Mouse (Mus musculus): Measurements from ENCODE around the gene H60b. TPM values are rescaled to one million over a fixed set of nuclear protein-coding genes. Genes with fewer than 3 reads are reported as not detected.

H60b gene
- polyA plus RNA-seq, 1 experiment from 2014 or later, result 0.88 TPM

DNA sequence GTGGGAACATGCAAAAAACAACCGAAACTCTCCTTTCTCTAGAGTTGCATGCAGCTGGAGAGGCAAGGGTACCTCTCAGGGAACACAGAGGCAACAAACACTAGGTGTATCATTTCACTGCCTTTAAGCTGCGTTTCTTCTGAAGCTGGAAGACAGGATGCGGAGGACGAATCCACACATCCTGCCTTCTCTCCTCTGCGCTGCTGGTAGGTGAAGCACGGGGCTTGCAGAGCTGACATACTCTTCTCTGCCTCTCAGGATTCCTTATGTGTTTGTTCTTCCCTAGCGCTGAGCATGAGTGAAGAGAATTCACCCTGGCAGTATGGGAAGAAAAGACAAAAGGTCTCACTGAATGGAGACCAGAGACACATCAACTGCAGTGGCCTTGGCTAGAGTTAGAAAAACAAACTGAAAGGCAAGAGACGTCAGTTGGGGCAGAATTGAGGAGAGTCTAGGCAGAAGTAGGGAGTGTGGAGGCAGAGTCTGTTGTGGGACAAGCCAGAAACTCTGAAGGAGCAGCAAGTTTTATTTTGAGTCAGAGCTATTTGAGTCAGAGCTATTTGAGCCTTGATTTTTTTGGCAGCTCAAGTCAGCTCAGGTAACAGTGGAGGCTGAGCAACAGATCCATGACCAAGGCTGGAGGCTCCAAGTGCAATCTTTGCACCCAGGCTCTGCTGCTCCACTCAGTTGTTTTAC lies 139.5 kb downstream of the H60b start:
- WGBS, result 44% methylated on average over 8 of the region's 8 CpGs
- Histone ChIP-seq H3K4me3 (replicated peaks; ENCODE audit: low read depth, low read length) (no peak overlapping the region), H3K9me3 (replicated peaks; ENCODE audit: low read length) (no peaks in the 10 kb centered on the region), H3K27ac (no peak overlapping the region), H3K4me1 (replicated peaks; ENCODE audit: insufficient read depth, low read length) (no peaks in the 10 kb centered on the region), H3K4me2 (ENCODE audit: low read length) (no peak overlapping the region), H3K36me3 (ENCODE audit: insufficient read depth, low read length) (no peaks in the 10 kb centered on the region), H3K9ac (ENCODE audit: low read depth, low read length) (no peak overlapping the region), H3K27me3 (ENCODE audit: insufficient read depth, low read length) (no peaks in the 10 kb centered on the region)
- TF ChIP-seq CTCF (IDR thresholded peaks at IDR 0.05; ENCODE audit: low read depth), result no peak
- no peak for ATAC-seq (replicated peaks; ENCODE audit: low FRiP score, low read depth)
- DNase-seq (ENCODE audit: low spot score), result no peak

DNA sequence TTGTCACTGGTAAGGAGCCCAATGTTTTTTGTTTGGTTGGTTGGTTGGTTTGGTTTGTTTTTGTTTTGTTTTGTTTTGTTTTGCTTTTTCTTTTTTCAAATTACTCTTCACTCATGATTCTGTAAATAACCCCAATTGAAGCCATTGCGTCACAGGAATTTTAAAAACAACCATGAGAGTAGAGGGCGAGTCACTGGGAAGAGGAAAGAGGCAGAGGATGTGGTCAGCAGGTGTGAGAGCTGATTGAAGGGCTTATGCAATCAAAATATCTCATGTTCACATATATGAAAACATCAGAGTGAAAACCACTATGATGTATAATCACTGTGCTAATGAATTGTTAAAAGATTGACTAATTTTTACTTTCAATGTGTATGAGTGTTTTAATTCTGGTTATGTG lies 140.9 kb downstream of the H60b start:
- H3K4me3 ChIP-seq (replicated peaks; ENCODE audit: low read depth, low read length), result no peak overlapping the region
- no peak overlapping the region for H3K4me2 ChIP-seq (ENCODE audit: low read length)
- ATAC-seq (replicated peaks; ENCODE audit: low FRiP score, low read depth) (no peak), DNase-seq (ENCODE audit: low spot score) (no peak)
- H3K4me1 ChIP-seq (replicated peaks; ENCODE audit: insufficient read depth, low read length), result no peaks in the 10 kb centered on the region
- TF ChIP-seq CTCF (IDR thresholded peaks at IDR 0.05; ENCODE audit: low read depth), result no peak
- no peak overlapping the region for H3K9ac ChIP-seq (ENCODE audit: low read depth, low read length)
- no peaks in the 10 kb centered on the region for H3K36me3 ChIP-seq (ENCODE audit: insufficient read depth, low read length)
- H3K27me3 ChIP-seq (ENCODE audit: insufficient read depth, low read length), result no peaks in the 10 kb centered on the region
- no peak overlapping the region for H3K27ac ChIP-seq
- 76% methylated on average over 2 of the region's 2 CpGs for WGBS
- H3K9me3 ChIP-seq (replicated peaks; ENCODE audit: low read length), result no peaks in the 10 kb centered on the region

GRCm38 (mm10) chr10:22301641-22302040 lies 143.3 kb downstream of the H60b start:
- no peaks in the 10 kb centered on the region for H3K9me3 ChIP-seq (replicated peaks; ENCODE audit: low read length)
- no peaks in the 10 kb centered on the region for H3K36me3 ChIP-seq (ENCODE audit: insufficient read depth, low read length)
- no peak for TF ChIP-seq CTCF (IDR thresholded peaks at IDR 0.05; ENCODE audit: low read depth)

GRCm38 (mm10) chr10:22302344-22303057 lies 144.1 kb downstream of the H60b start:
- no peaks in the 10 kb centered on the region for H3K9me3 ChIP-seq (replicated peaks; ENCODE audit: low read length)
- DNase-seq (ENCODE audit: low spot score) (no peak), ATAC-seq (replicated peaks; ENCODE audit: low FRiP score, low read depth) (no peak)
- no peak overlapping the region for H3K27ac ChIP-seq
- 65% methylated on average over 5 of the region's 5 CpGs for WGBS
- no peak overlapping the region for H3K4me3 ChIP-seq (replicated peaks; ENCODE audit: low read depth, low read length)
- H3K4me1 ChIP-seq (replicated peaks; ENCODE audit: insufficient read depth, low read length), result no peaks in the 10 kb centered on the region
- no peaks in the 10 kb centered on the region for H3K36me3 ChIP-seq (ENCODE audit: insufficient read depth, low read length)
- no peaks in the 10 kb centered on the region for H3K27me3 ChIP-seq (ENCODE audit: insufficient read depth, low read length)
- TF ChIP-seq CTCF (IDR thresholded peaks at IDR 0.05; ENCODE audit: low read depth), result no peak
- no peak overlapping the region for H3K9ac ChIP-seq (ENCODE audit: low read depth, low read length)
- no peak overlapping the region for H3K4me2 ChIP-seq (ENCODE audit: low read length)

More at GRCm38 (mm10) chr10:22301641-22302040, 143.3 kb downstream of the H60b start:
- no peak overlapping the region for H3K4me2 ChIP-seq (ENCODE audit: low read length)
- H3K4me3 ChIP-seq (replicated peaks; ENCODE audit: low read depth, low read length), result no peak overlapping the region
- DNase-seq (ENCODE audit: low spot score) (no peak), ATAC-seq (replicated peaks; ENCODE audit: low FRiP score, low read depth) (no peak)
- H3K27ac ChIP-seq, result no peak overlapping the region
- no peaks in the 10 kb centered on the region for H3K27me3 ChIP-seq (ENCODE audit: insufficient read depth, low read length)
- H3K4me1 ChIP-seq (replicated peaks; ENCODE audit: insufficient read depth, low read length), result no peaks in the 10 kb centered on the region
- WGBS, result 43% methylated on average over 1 of the region's 1 CpGs
- H3K9ac ChIP-seq (ENCODE audit: low read depth, low read length), result no peak overlapping the region

DNA sequence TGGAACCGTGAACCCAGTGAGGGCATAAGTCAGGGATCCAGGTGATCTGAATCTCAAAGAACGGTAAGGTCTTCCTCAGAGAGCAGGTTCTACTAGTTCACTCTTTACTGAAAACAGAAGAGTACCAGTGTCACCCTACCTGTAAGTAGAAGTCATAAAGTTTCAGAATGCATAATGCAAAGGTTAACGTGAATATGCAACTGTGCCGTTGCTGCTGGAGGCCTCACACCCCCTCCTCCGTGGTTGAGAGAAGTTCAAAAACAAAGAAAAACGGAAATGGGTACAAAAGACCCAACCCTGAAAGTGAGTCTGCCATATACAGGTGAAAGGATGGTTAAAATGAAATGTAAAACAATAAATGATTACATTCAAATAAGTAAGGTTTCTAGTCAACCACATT lies 145.3 kb downstream of the H60b start:
- ATAC-seq (replicated peaks; ENCODE audit: low FRiP score, low read depth), result no peak
- WGBS, result 83% methylated on average over 6 of the region's 6 CpGs
- H3K4me3 ChIP-seq (replicated peaks; ENCODE audit: low read depth, low read length), result no peak overlapping the region
- no peak for TF ChIP-seq CTCF (IDR thresholded peaks at IDR 0.05; ENCODE audit: low read depth)
- no peaks in the 10 kb centered on the region for H3K36me3 ChIP-seq (ENCODE audit: insufficient read depth, low read length)
- no peak overlapping the region for H3K4me2 ChIP-seq (ENCODE audit: low read length)
- no peaks in the 10 kb centered on the region for H3K27me3 ChIP-seq (ENCODE audit: insufficient read depth, low read length)
- DNase-seq (ENCODE audit: low spot score), result no peak
- no peak overlapping the region for H3K9ac ChIP-seq (ENCODE audit: low read depth, low read length)
- no peak overlapping the region for H3K27ac ChIP-seq
- H3K9me3 ChIP-seq (replicated peaks; ENCODE audit: low read length), result no peaks in the 10 kb centered on the region
- H3K4me1 ChIP-seq (replicated peaks; ENCODE audit: insufficient read depth, low read length), result no peaks in the 10 kb centered on the region

DNA sequence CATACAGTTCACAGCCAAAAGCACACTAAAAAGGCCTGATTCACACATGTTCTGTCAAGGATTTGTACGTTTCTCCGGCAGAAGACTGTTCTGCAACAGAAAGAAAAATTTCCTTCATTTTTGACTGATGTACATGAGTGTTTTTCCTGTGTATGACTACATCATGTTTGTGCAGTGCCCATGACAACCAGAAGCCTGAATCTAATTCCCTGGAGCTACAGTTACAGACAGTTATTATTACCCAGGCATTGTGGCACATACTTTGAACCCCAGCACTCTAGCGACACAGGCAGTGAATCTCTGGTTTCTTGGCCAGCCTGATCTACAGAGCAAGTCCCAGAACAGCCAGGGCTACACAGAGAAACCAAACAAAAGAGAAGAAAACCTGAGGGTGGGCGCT lies 147.4 kb downstream of the H60b start:
- DNase-seq (ENCODE audit: low spot score) (no peak), ATAC-seq (replicated peaks; ENCODE audit: low FRiP score, low read depth) (no peak)
- no peaks in the 10 kb centered on the region for H3K9me3 ChIP-seq (replicated peaks; ENCODE audit: low read length)
- H3K4me3 ChIP-seq (replicated peaks; ENCODE audit: low read depth, low read length), result no peak overlapping the region
- no peaks in the 10 kb centered on the region for H3K4me1 ChIP-seq (replicated peaks; ENCODE audit: insufficient read depth, low read length)
- no peaks in the 10 kb centered on the region for H3K36me3 ChIP-seq (ENCODE audit: insufficient read depth, low read length)
- no peak overlapping the region for H3K4me2 ChIP-seq (ENCODE audit: low read length)
- 84% methylated on average over 4 of the region's 4 CpGs for WGBS
- H3K27ac ChIP-seq, result no peak overlapping the region
- H3K27me3 ChIP-seq (ENCODE audit: insufficient read depth, low read length), result no peaks in the 10 kb centered on the region
- TF ChIP-seq CTCF (IDR thresholded peaks at IDR 0.05; ENCODE audit: low read depth), result no peak
- H3K9ac ChIP-seq (ENCODE audit: low read depth, low read length), result no peak overlapping the region

All from kidney, postnatal 0 days (tissue).